Mouse (Mus musculus): ENCODE results near the gene Tatdn3.

Tatdn3 gene

GRCm38 (mm10) chr1:191075199-191075883 is 12.6 kb upstream of the Tatdn3 start:
- peak; percentile 26 for DNase-seq (ENCODE audit: low read depth, low spot score)

- no peak for DNase-seq (ENCODE audit: low read depth, low spot score)
These were observed 10.8 kb upstream of the Tatdn3 start for GRCm38 (mm10) chr1:191073486-191073885.

- DNase-seq (ENCODE audit: low read depth, low spot score) = no peak
These were observed 10.3 kb upstream of the Tatdn3 start for GRCm38 (mm10) chr1:191073001-191073400.

- no peak for DNase-seq (ENCODE audit: low read depth, low spot score)
These were observed 9.7 kb upstream of the Tatdn3 start for GRCm38 (mm10) chr1:191072329-191072913.

GRCm38 (mm10) chr1:191071613-191072012 is 8.9 kb upstream of the Tatdn3 start:
- DNase-seq (ENCODE audit: low read depth, low spot score) = no peak

- no peak for DNase-seq (ENCODE audit: low read depth, low spot score)
These were observed 7.5 kb upstream of the Tatdn3 start for GRCm38 (mm10) chr1:191070259-191070658.

GRCm38 (mm10) chr1:191068377-191068776 is 5.6 kb upstream of the Tatdn3 start:
- no peak for DNase-seq (ENCODE audit: low read depth, low spot score)

- DNase-seq (ENCODE audit: low read depth, low spot score) = no peak
These were observed 2.5 kb upstream of the Tatdn3 start for GRCm38 (mm10) chr1:191065188-191065587.

- no peak for DNase-seq (ENCODE audit: low read depth, low spot score)
These were observed 1.8 kb upstream of the Tatdn3 start for GRCm38 (mm10) chr1:191064535-191064934.

GRCm38 (mm10) chr1:191063700-191064099 is 968 bp upstream of the Tatdn3 start:
- no peak for DNase-seq (ENCODE audit: low read depth, low spot score)

- DNase-seq (ENCODE audit: low read depth, low spot score) = no peak
These were observed 421 bp downstream of the Tatdn3 start for GRCm38 (mm10) chr1:191062241-191062780.

GRCm38 (mm10) chr1:191057461-191057860 is 5.3 kb downstream of the Tatdn3 start:
- DNase-seq (ENCODE audit: low read depth, low spot score) = no peak

GRCm38 (mm10) chr1:191055533-191055873 is 7.2 kb downstream of the Tatdn3 start:
- DNase-seq (ENCODE audit: low read depth, low spot score) = no peak

GRCm38 (mm10) chr1:191054870-191055532 is 7.7 kb downstream of the Tatdn3 start:
- no peak for DNase-seq (ENCODE audit: low read depth, low spot score)

- no peak for DNase-seq (ENCODE audit: low read depth, low spot score)
These were observed 9.2 kb downstream of the Tatdn3 start for GRCm38 (mm10) chr1:191053555-191053954.

- no peak for DNase-seq (ENCODE audit: low read depth, low spot score)
These were observed 16.4 kb downstream of the Tatdn3 start for GRCm38 (mm10) chr1:191046231-191046824.

GRCm38 (mm10) chr1:191045264-191045663 is 17.5 kb downstream of the Tatdn3 start:
- DNase-seq (ENCODE audit: low read depth, low spot score) = no peak

GRCm38 (mm10) chr1:191042688-191043087 is 20.0 kb downstream of the Tatdn3 start:
- no peak for DNase-seq (ENCODE audit: low read depth, low spot score)

- no peak for DNase-seq (ENCODE audit: low read depth, low spot score)
These were observed 20.6 kb downstream of the Tatdn3 start for GRCm38 (mm10) chr1:191042106-191042505.

- no peak for DNase-seq (ENCODE audit: low read depth, low spot score)
These were observed 21.4 kb downstream of the Tatdn3 start for GRCm38 (mm10) chr1:191041352-191041751.

GRCm38 (mm10) chr1:191037999-191038398 is 24.7 kb downstream of the Tatdn3 start:
- no peak for DNase-seq (ENCODE audit: low read depth, low spot score)

All from CD4-positive helper T cell, adult 2 months (primary cell).